Mouse (Mus musculus) brain, adult 10 weeks (tissue): ENCODE results near the gene Mcf2l. TPM values are rescaled to one million over a fixed set of nuclear protein-coding genes. Genes with fewer than 3 reads are reported as not detected.

Experiments used
- polyA plus RNA-seq: library from polyadenylated mRNA; stranded (reverse); fragments of 350-450 nt; fragmentation: Illumina TruSeq; extraction: RNeasy Lipid Tissue Mini Kit (QIAGEN cat#74804); gene quantifications from one replicate; pipeline ENCODE4 v1.2.3, GENCODE M21; 2015; ENCODE audit warnings: low read depth, low replicate concordance

The Mcf2l gene
- polyA plus RNA-seq, result 114 TPM

GRCm38 (mm10) chr8:12873357-12874046 is at the start of gene Mcf2l:
Gene Mcf2l, plus strand, starts transcription at chr8:12873806.

GRCm38 (mm10) chr8:13025487-13026224 is 152.1 kb downstream of the Mcf2l start, which contains the start of gene F7:
Gene F7, plus strand, starts transcription at chr8:13026034.

GRCm38 (mm10) chr8:13037015-13037414 is 163.4 kb downstream of the Mcf2l start, which contains the start of gene F10:
Gene F10, plus strand, starts transcription at chr8:13037308.

GRCm38 (mm10) chr8:13060441-13061150 is 187.0 kb downstream of the Mcf2l start, which contains the start of gene Proz:
Gene Proz, plus strand, starts transcription at chr8:13060914.

Other genes starting within 250 kb of the Mcf2l start
- 36.4 TPM for gene Tubgcp3, start 201.6 kb upstream of the Mcf2l start, polyA plus RNA-seq
- gene Atp11a, start 116.8 kb upstream of the Mcf2l start, polyA plus RNA-seq, result 35.3 TPM
- not detected for gene F7, start 152.2 kb downstream of the Mcf2l start, polyA plus RNA-seq
- not detected for gene F10, start 163.5 kb downstream of the Mcf2l start, polyA plus RNA-seq
- gene Proz, start 187.1 kb downstream of the Mcf2l start, polyA plus RNA-seq, result not detected
- gene Pcid2, start 231.7 kb downstream of the Mcf2l start, polyA plus RNA-seq, result 21.1 TPM
- 51.9 TPM for gene Cul4a, start 231.8 kb downstream of the Mcf2l start, polyA plus RNA-seq